Mouse (Mus musculus): ENCODE measurements around the gene Eps8.

GRCm38 (mm10) chr6:137494801-137495200 is 159.9 kb downstream of the Eps8 start:
- no peak for TF ChIP-seq GATA1 (IDR thresholded peaks at IDR 0.05; ENCODE audit: low read length)
- no peak for TF ChIP-seq TAL1 (IDR thresholded peaks at IDR 0.05; ENCODE audit: low read length)
